Mouse (Mus musculus): ENCODE measurements around the gene Slc4a11. TPM values are rescaled to one million over a fixed set of nuclear protein-coding genes. Genes with fewer than 3 reads are reported as not detected.

Slc4a11 gene
- polyA plus RNA-seq, 1 experiment from 2014 or later, result 0.52 TPM

Other genes with a start within 250 kb of the Slc4a11 start
- gene Ptpra, start 247.2 kb downstream of the Slc4a11 start, polyA plus RNA-seq (2014; fragmentation: Nextera tagmentation; extraction: Ambion mirVana), result 103 and 105 TPM in 2 replicates
- 77.0 and 85.8 TPM in 2 replicates for gene Mrps26, start 133.8 kb downstream of the Slc4a11 start, polyA plus RNA-seq (2014; fragmentation: Nextera tagmentation; extraction: Ambion mirVana)
- gene Oxt, start 121.3 kb downstream of the Slc4a11 start, polyA plus RNA-seq (2014; fragmentation: Nextera tagmentation; extraction: Ambion mirVana), result 0.48 TPM in 1 of 2 replicates, not detected in the other
- not detected in 2 replicates for gene Avp, start 115.0 kb downstream of the Slc4a11 start, polyA plus RNA-seq (2014; fragmentation: Nextera tagmentation; extraction: Ambion mirVana)
- 20.4 and 21.8 TPM in 2 replicates for gene Fastkd5, start 67.5 kb downstream of the Slc4a11 start, polyA plus RNA-seq (2014; fragmentation: Nextera tagmentation; extraction: Ambion mirVana)
- gene Ubox5, start 67.5 kb downstream of the Slc4a11 start, polyA plus RNA-seq (2014; fragmentation: Nextera tagmentation; extraction: Ambion mirVana), result 19.1 and 21.6 TPM in 2 replicates
- 0.84 and 1.1 TPM in 2 replicates for gene Lzts3, start 54.7 kb downstream of the Slc4a11 start, polyA plus RNA-seq (2014; fragmentation: Nextera tagmentation; extraction: Ambion mirVana)
- 44.5 and 44.8 TPM in 2 replicates for gene Ddrgk1, start 32.9 kb downstream of the Slc4a11 start, polyA plus RNA-seq (2014; fragmentation: Nextera tagmentation; extraction: Ambion mirVana)
- gene Itpa, start 29.9 kb downstream of the Slc4a11 start, polyA plus RNA-seq (2014; fragmentation: Nextera tagmentation; extraction: Ambion mirVana), result 143 and 144 TPM in 2 replicates
- 61.6 and 63.2 TPM in 2 replicates for gene 4930402H24Rik, start 208.9 kb upstream of the Slc4a11 start, polyA plus RNA-seq (2014; fragmentation: Nextera tagmentation; extraction: Ambion mirVana)
- gene Atrn, start 209.0 kb upstream of the Slc4a11 start, polyA plus RNA-seq (2014; fragmentation: Nextera tagmentation; extraction: Ambion mirVana), result 10.8 and 11.5 TPM in 2 replicates